Mouse (Mus musculus): ENCODE data around the gene Bud13. TPM values are rescaled to one million over a fixed set of nuclear protein-coding genes. Genes with fewer than 3 reads are reported as not detected.
"Not testable (repeated sequence)": the region's sequence is repeated elsewhere in the genome, so short reads cannot be mapped to it uniquely, and the experiment has no call there.

Gene Bud13
- total RNA-seq, 2 experiments from 2014 or later: 10.1 to 12.9 TPM

GRCm38 (mm10) chr9:46336294-46336693 is 53.5 kb downstream of the Bud13 start:
- not testable (repeated sequence) for DNase-seq (ENCODE audit: low spot score)

DNA sequence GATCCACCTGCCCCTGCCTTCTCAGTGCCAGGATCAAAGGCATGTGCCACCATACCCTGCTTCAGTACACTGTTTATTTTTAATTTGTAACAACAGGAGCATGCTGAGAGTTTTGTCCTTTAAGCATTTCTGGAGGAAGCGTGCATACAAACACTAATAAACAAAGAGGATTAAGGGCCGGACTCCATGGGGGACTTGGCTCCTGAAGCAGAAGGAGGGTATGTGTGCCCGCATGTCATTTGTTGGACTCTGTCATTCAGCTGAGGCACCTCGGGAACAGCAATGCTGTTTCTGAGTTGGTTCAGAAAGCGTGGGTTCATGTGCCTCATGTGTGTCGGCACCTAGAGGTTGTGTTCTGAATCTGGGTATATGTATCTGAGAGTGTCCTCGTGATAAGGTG is 54.5 kb downstream of the Bud13 start:
- DNase-seq (ENCODE audit: low spot score): no peak

DNA sequence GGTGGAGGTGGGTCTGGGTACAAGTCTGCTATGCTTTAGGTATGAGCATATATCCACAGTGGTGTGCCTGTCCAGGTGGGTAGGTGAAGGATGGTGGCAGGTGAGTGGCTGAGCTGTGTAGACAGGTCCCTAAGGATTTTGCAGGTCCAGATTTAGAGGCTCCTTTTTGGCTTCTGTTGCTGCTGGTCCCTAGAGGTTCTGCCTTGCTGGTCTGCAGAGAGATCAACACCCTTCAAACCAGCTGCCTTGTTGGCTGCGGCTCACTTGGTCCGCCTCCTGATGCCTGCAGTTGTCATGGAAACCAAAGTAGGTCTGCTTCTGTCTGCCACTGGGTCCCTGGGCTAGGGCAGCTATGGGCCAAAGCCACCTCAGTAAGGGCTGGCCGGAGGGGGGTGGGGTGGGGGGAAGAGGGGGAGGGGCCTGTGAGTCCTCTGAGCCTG is 55.1 kb downstream of the Bud13 start:
- DNase-seq (ENCODE audit: low spot score): no peak

- DNase-seq (ENCODE audit: low spot score): no peak
Measured at GRCm38 (mm10) chr9:46338384-46338783, 55.6 kb downstream of the Bud13 start.

- DNase-seq (ENCODE audit: low spot score): no peak
Measured at GRCm38 (mm10) chr9:46339051-46339652, 56.3 kb downstream of the Bud13 start.

GRCm38 (mm10) chr9:46345887-46346665 is 63.3 kb downstream of the Bud13 start:
- DNase-seq (ENCODE audit: low spot score): no peak

Other genes with a start within 250 kb of the Bud13 start
- gene Apoa1, start 54.4 kb upstream of the Bud13 start, total RNA-seq (2021): 1 to 10 TPM in 1 of 2 experiments, not detected in 1; 3.5 TPM
- 1 to 10 TPM in 1 of 2 experiments, not detected in 1; 1.8 TPM for gene Apoc3, start 47.4 kb upstream of the Bud13 start, total RNA-seq (2021)
- not detected for gene Apoa4, start 42.3 kb upstream of the Bud13 start, total RNA-seq (2021)
- under 1 TPM in 1 of 2 experiments, not detected in 1; 1.00 TPM for gene Apoa5, start 14.4 kb upstream of the Bud13 start, total RNA-seq (2021)
- gene Zpr1, start 9.9 kb upstream of the Bud13 start, total RNA-seq (2021): 10 to 100 TPM; 27.9 to 28.5 TPM
- not detected for gene 4931429L15Rik, start 37.0 kb downstream of the Bud13 start, total RNA-seq (2021)